Mouse (Mus musculus) MEL (cell line): ENCODE results near the gene Ola1.

Experiments used
- CTCF ChIP-seq, 3 experiments: IDR thresholded peaks in 2 of 3; conservative IDR thresholded peaks in 1 of 3; 2 replicates each; pipeline ENCODE4 v1.5.1; 2011 to 2012; ENCODE audit warnings: low read length in 3 of 3, low read depth in 2 of 3, mild to moderate bottlenecking in 2 of 3, improper control_type of control experiment in 1 of 3, inconsistent platforms in 1 of 3, mixed read lengths in 1 of 3, moderate library complexity in 1 of 3; ENCODE audit not compliant: control insufficient read depth in 1 of 3, insufficient read depth in 1 of 3, poor library complexity in 1 of 3, severe bottlenecking in 1 of 3
- EP300 ChIP-seq, 2 experiments: IDR thresholded peaks; 2 replicates each; pipeline ENCODE4 v1.6.1; 2011; ENCODE audit warnings: improper control_type of control experiment in 2 of 2, low read length in 2 of 2, low read depth in 1 of 2, mild to moderate bottlenecking in 1 of 2
- JUND ChIP-seq: IDR thresholded peaks from 2 replicates; pipeline ENCODE4 v1.6.1; 2011; ENCODE audit warnings: low read depth, mild to moderate bottlenecking, improper control_type of control experiment, low read length
- MAX ChIP-seq: IDR thresholded peaks from 2 replicates; pipeline ENCODE4 v1.6.1; 2011; ENCODE audit warnings: low read length, improper control_type of control experiment
- MXI1 ChIP-seq: IDR thresholded peaks from 2 replicates; pipeline ENCODE4 v1.6.1; 2011; ENCODE audit warnings: mild to moderate bottlenecking, low read depth, low read length, improper control_type of control experiment
- NRF1 ChIP-seq: IDR thresholded peaks from 2 replicates; pipeline ENCODE4 v1.6.1; 2014; ENCODE audit warnings: low read depth, mild to moderate bottlenecking, inconsistent platforms, low read length, improper control_type of control experiment, moderate library complexity; ENCODE audit not compliant: poor library complexity, insufficient read depth, severe bottlenecking
- POLR2A ChIP-seq, 2 experiments: IDR thresholded peaks; 2 replicates each; pipeline ENCODE4 v1.6.1; 2011 to 2012; ENCODE audit warnings: low read length in 2 of 2, mild to moderate bottlenecking in 2 of 2, control low read depth in 1 of 2, improper control_type of control experiment in 1 of 2, low read depth in 1 of 2, moderate library complexity in 1 of 2; ENCODE audit not compliant: control insufficient read depth in 1 of 2, insufficient read depth in 1 of 2, poor library complexity in 1 of 2
- SMC3 ChIP-seq: IDR thresholded peaks from 2 replicates; pipeline ENCODE4 v1.6.1; 2011; ENCODE audit warnings: low read depth, low read length, improper control_type of control experiment
- TAL1 ChIP-seq: IDR thresholded peaks from 2 replicates; pipeline ENCODE4 v1.6.1; 2012; ENCODE audit warnings: mild to moderate bottlenecking, inconsistent platforms, low read length, moderate library complexity, mixed read lengths
- TBP ChIP-seq: IDR thresholded peaks from 2 replicates; pipeline ENCODE4 v1.8.0; 2011; ENCODE audit warnings: low read depth, low read length, improper control_type of control experiment
- UBTF ChIP-seq: IDR thresholded peaks from 2 replicates; pipeline ENCODE4 v1.6.1; 2012; ENCODE audit warnings: low read depth, mild to moderate bottlenecking, inconsistent platforms, low read length, improper control_type of control experiment, moderate library complexity, borderline replicate concordance; ENCODE audit not compliant: insufficient read depth
- USF2 ChIP-seq, 2 experiments: IDR thresholded peaks; 2 replicates each; pipeline ENCODE4 v1.6.1; 2011 to 2012; ENCODE audit warnings: improper control_type of control experiment in 2 of 2, low read length in 2 of 2, borderline replicate concordance in 1 of 2, inconsistent platforms in 1 of 2, low read depth in 1 of 2, mild to moderate bottlenecking in 1 of 2; ENCODE audit not compliant: insufficient read depth in 1 of 2
- ZNF384 ChIP-seq: IDR thresholded peaks from 2 replicates; pipeline ENCODE4 v1.6.1; 2012; ENCODE audit warnings: low read depth, mild to moderate bottlenecking, inconsistent platforms, low read length, improper control_type of control experiment

DNA sequence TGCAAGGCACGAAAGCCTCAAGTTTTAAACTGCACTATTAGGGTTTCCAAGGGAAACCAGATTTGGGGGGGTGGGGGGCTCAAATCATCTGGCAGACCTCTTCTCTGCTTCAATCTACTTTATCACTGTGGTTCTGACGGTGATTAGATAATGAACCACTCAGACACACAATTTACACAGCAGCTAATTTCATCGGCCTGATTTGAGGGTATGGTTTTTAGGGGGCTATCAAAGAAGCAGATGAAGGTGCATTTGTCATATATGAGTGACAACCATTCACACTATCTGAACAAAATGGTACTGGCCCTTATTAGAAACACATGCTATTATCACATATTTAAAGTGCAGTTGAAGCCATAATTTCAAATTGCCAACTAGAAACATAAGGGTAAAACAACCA, 61.5 kb downstream of the Ola1 start:
- TF ChIP-seq CTCF (IDR thresholded peaks at IDR 0.05 in 2 of 3, conservative IDR thresholded peaks at IDR 0.05 in 1 of 3; ENCODE audit: control insufficient read depth in 1 of 3, insufficient read depth in 1 of 3, low read depth in 2 of 3, low read length in 3 of 3, poor library complexity in 1 of 3, severe bottlenecking in 1 of 3) (no peak), EP300 (IDR thresholded peaks at IDR 0.05; ENCODE audit: low read depth in 1 of 2, low read length in 2 of 2) (no peak), NRF1 (no peak), UBTF (no peak), ZNF384 (no peak), POLR2A (IDR thresholded peaks at IDR 0.05; ENCODE audit: control insufficient read depth in 1 of 2, insufficient read depth in 1 of 2, low read depth in 1 of 2, low read length in 2 of 2, poor library complexity in 1 of 2) (no peak), MXI1 (no peak), TBP (no peak), JUND (no peak), TAL1 (no peak), MAX (no peak), SMC3 (no peak), USF2 (IDR thresholded peaks at IDR 0.05; ENCODE audit: borderline replicate concordance in 1 of 2, insufficient read depth in 1 of 2, low read depth in 1 of 2, low read length in 2 of 2) (no peak)
